In genomic region chr17:28026111-28026872, GRCm38 (mm10) we compare ENCODE assay signal across 8 mouse cellular contexts. TPM values are rescaled to one million over a fixed set of nuclear protein-coding genes. Genes with fewer than 3 reads are reported as not detected.
A peak's percentile ranks its signal among the peaks of the same experiment; 100 is the strongest.
DNase-seq lines count a peak whose midpoint lies in the region; ATAC-seq and TF ChIP-seq lines count a peak whose summit lies in the region.

No protein-coding gene starts in this region.

- no peak overlapping the region for H3K4me3 ChIP-seq in kidney, embryonic 14.5 days (ENCODE audit: low read length)
- no peak overlapping the region for H3K4me3 ChIP-seq in heart, embryonic 16.5 days (ENCODE audit: low read length)
- H3K4me3 ChIP-seq in limb, embryonic 11.5 days (ENCODE audit: low read depth, low read length): no peak overlapping the region
- H3K4me3 ChIP-seq in midbrain, postnatal 0 days (ENCODE audit: low read depth, low read length): no peak overlapping the region

- H3K4me2 ChIP-seq in kidney, embryonic 14.5 days (replicated peaks; ENCODE audit: low read depth, low read length): no peak overlapping the region
- H3K4me2 ChIP-seq in heart, embryonic 16.5 days (ENCODE audit: low read depth, low read length): no peak overlapping the region
- no peak overlapping the region for H3K4me2 ChIP-seq in limb, embryonic 11.5 days (ENCODE audit: low read depth, severe bottlenecking)
- no peak overlapping the region for H3K4me2 ChIP-seq in midbrain, postnatal 0 days (ENCODE audit: low read depth, low read length, poor library complexity, severe bottlenecking)

- H3K9ac ChIP-seq in kidney, embryonic 14.5 days (ENCODE audit: low read depth, low read length): no peak overlapping the region
- H3K9ac ChIP-seq in heart, embryonic 16.5 days (ENCODE audit: low read length): no peak overlapping the region; the same call in 1 of the 2 replicates
- H3K9ac ChIP-seq in limb, embryonic 11.5 days (ENCODE audit: low read length): no peak overlapping the region
- no peak overlapping the region; the same call in 1 of the 2 replicates for H3K9ac ChIP-seq in midbrain, postnatal 0 days (replicated peaks; ENCODE audit: low read length, poor library complexity, severe bottlenecking)

- WGBS in kidney, embryonic 14.5 days: 76% methylated on average over 14 of the region's 14 CpGs
- 56% methylated on average over 14 of the region's 14 CpGs for WGBS in heart, embryonic 16.5 days
- 83% methylated on average over 14 of the region's 14 CpGs for WGBS in limb, embryonic 11.5 days
- WGBS in midbrain, postnatal 0 days: 70% methylated on average over 14 of the region's 14 CpGs

- no peak for TF ChIP-seq CTCF in midbrain, postnatal 0 days (IDR thresholded peaks at IDR 0.05)

- H3K4me1 ChIP-seq in kidney, embryonic 14.5 days (ENCODE audit: control insufficient read depth, insufficient read depth, low read length): peaks cover 33% of the 10 kb centered on the region
- H3K4me1 ChIP-seq in heart, embryonic 16.5 days (ENCODE audit: control insufficient read depth, insufficient read depth, low read length): peaks cover 36% of the 10 kb centered on the region
- peaks cover 36% of the 10 kb centered on the region for H3K4me1 ChIP-seq in limb, embryonic 11.5 days (ENCODE audit: control insufficient read depth, insufficient read depth, low read length)
- peaks cover 9% of the 10 kb centered on the region for H3K4me1 ChIP-seq in midbrain, postnatal 0 days (ENCODE audit: insufficient read depth, low read length)

- no peak overlapping the region for H3K27ac ChIP-seq in kidney, embryonic 14.5 days (ENCODE audit: low read depth, low read length)
- peak overlapping the region; percentile 72 for H3K27ac ChIP-seq in heart, embryonic 16.5 days (ENCODE audit: low read length)
- peak overlapping the region; percentile 56; the same call in 1 of the 2 replicates for H3K27ac ChIP-seq in limb, embryonic 11.5 days (replicated peaks; ENCODE audit: low read depth, low read length)
- H3K27ac ChIP-seq in midbrain, postnatal 0 days (ENCODE audit: low read depth, low read length): peak overlapping the region; percentile 38

- no peak for ATAC-seq in kidney, embryonic 14.5 days (ENCODE audit: low FRiP score, low TSS enrichment)
- peak; percentile 53; the same call in 1 of the 2 replicates for ATAC-seq in heart, embryonic 16.5 days (replicated peaks; ENCODE audit: extremely low read depth, insufficient read depth, low FRiP score)
- no peak for ATAC-seq in limb, embryonic 11.5 days (ENCODE audit: insufficient number of reproducible peaks, low FRiP score, low TSS enrichment, low read depth)
- no peak for ATAC-seq in midbrain, postnatal 0 days (ENCODE audit: low FRiP score)
- no peak for ATAC-seq in activated CD4-positive, CD25-positive, alpha-beta regulatory T cell, adult 4 months

- H3K9me3 ChIP-seq in kidney, embryonic 14.5 days (ENCODE audit: control insufficient read depth, low read length): no peaks in the 10 kb centered on the region
- no peaks in the 10 kb centered on the region for H3K9me3 ChIP-seq in heart, embryonic 16.5 days (replicated peaks; ENCODE audit: control insufficient read depth, low read length)
- H3K9me3 ChIP-seq in limb, embryonic 11.5 days (ENCODE audit: control insufficient read depth, low read length): no peaks in the 10 kb centered on the region
- no peaks in the 10 kb centered on the region for H3K9me3 ChIP-seq in midbrain, postnatal 0 days (ENCODE audit: low read length)

- DNase-seq in kidney, adult 11 months: peak; percentile 80
- DNase-seq in limb, embryonic 11.5 days (ENCODE audit: low spot score): no peak
- DNase-seq in midbrain, postnatal 0 days (ENCODE audit: low spot score): peak; percentile 60
- no peak for DNase-seq in adrenal gland, adult 2 months
- no peak for DNase-seq in left cerebral cortex, adult 18-20 months (ENCODE audit: low spot score in 2 of 2)

- H3K27me3 ChIP-seq in kidney, embryonic 14.5 days (ENCODE audit: control insufficient read depth, insufficient read depth, low read length): no peaks in the 10 kb centered on the region
- no peaks in the 10 kb centered on the region for H3K27me3 ChIP-seq in heart, embryonic 16.5 days (ENCODE audit: control insufficient read depth, insufficient read depth, low read length)
- no peaks in the 10 kb centered on the region; the same call in 1 of the 2 replicates for H3K27me3 ChIP-seq in limb, embryonic 11.5 days (ENCODE audit: control insufficient read depth, insufficient read depth, low read length)
- H3K27me3 ChIP-seq in midbrain, postnatal 0 days (ENCODE audit: insufficient read depth, low read length): no peaks in the 10 kb centered on the region

- H3K36me3 ChIP-seq in kidney, embryonic 14.5 days (ENCODE audit: control insufficient read depth, insufficient read depth, low read length): no peaks in the 10 kb centered on the region
- no peaks in the 10 kb centered on the region for H3K36me3 ChIP-seq in heart, embryonic 16.5 days (ENCODE audit: control insufficient read depth, insufficient read depth)
- H3K36me3 ChIP-seq in limb, embryonic 11.5 days (ENCODE audit: control insufficient read depth, insufficient read depth, low read length): no peaks in the 10 kb centered on the region; the same call in 1 of the 2 replicates
- H3K36me3 ChIP-seq in midbrain, postnatal 0 days (ENCODE audit: insufficient read depth, low read length): no peaks in the 10 kb centered on the region; the same call in 1 of the 2 replicates

RNA-seq across cellular contexts. Expression of gene Tcp11, which starts 54.1 kb away (rescaled TPM):
- polyA plus RNA-seq in kidney, embryonic 14.5 days (2014; fragmentation: Nextera tagmentation; extraction: Ambion mirVana): 4.9 and 5.8 TPM in 2 replicates
- 0.71 and 1.9 TPM in 2 replicates for polyA plus RNA-seq in heart, embryonic 16.5 days (2015; fragmentation: Nextera tagmentation; extraction: Ambion mirVana)
- 0.43 and 1.1 TPM in 2 replicates for polyA plus RNA-seq in limb, embryonic 11.5 days (2014; fragmentation: Nextera tagmentation; extraction: Ambion mirVana)
- 4.1 and 8.2 TPM in 2 replicates for total RNA-seq in midbrain, postnatal 0 days (2014; rRNA removed)
- 2.3 and 2.5 TPM in 2 replicates for polyA plus RNA-seq in midbrain, postnatal 0 days (2015; fragmentation: Nextera tagmentation; extraction: Ambion mirVana)
- total RNA-seq in adrenal gland, adult 2 months (2021): under 1 TPM in 1 of 2 experiments, not detected in 1; 0.24 TPM
- polyA plus RNA-seq in adrenal gland, adult 2 months (2012; rRNA removed): 0.08 TPM in 1 of 2 replicates, not detected in the other
- total RNA-seq in left cerebral cortex, adult 18-20 months (2021): 1 to 10 TPM in 1 of 2 experiments, under 1 TPM in 1; 0.68 to 1.1 TPM
- polyA plus RNA-seq in activated CD4-positive, CD25-positive, alpha-beta regulatory T cell, adult 4 months (2017; shearing (Covaris generic)): 1 to 10 TPM; 1.0 to 1.6 TPM

Comparison
In these comparisons a context has a peak if more than half of its experiments do, and no peak if none do; other contexts are left out.
1. DNase-seq: peak in kidney, adult 11 months (single experiment) and midbrain, postnatal 0 days (single experiment); none in limb, embryonic 11.5 days (single experiment), adrenal gland, adult 2 months (single experiment) and left cerebral cortex, adult 18-20 months (0 of 2).